Mouse (Mus musculus): ENCODE results near the gene Sgms1. TPM values are rescaled to one million over a fixed set of nuclear protein-coding genes. Genes with fewer than 3 reads are reported as not detected.

Sgms1 gene
- polyA plus RNA-seq, 1 experiment from 2014 or later = 15.7 TPM

Other genes with a start within 250 kb of the Sgms1 start
- gene Rpl9-ps6, start 76.9 kb upstream of the Sgms1 start, polyA plus RNA-seq (2015; fragmentation: Nextera tagmentation; extraction: Ambion mirVana) = 63.1 and 70.5 TPM in 2 replicates
- 48.6 and 50.0 TPM in 2 replicates for gene Minpp1, start 96.1 kb upstream of the Sgms1 start, polyA plus RNA-seq (2015; fragmentation: Nextera tagmentation; extraction: Ambion mirVana)
- gene Papss2, start 206.1 kb upstream of the Sgms1 start, polyA plus RNA-seq (2015; fragmentation: Nextera tagmentation; extraction: Ambion mirVana) = 0.72 and 0.74 TPM in 2 replicates

Data from forebrain, embryonic 15.5 days (tissue).